Mouse (Mus musculus): ENCODE measurements around the gene Bmpr2.

Gene Bmpr2

GRCm38 (mm10) chr1:59926021-59926672 is 162.9 kb downstream of the Bmpr2 start:
- in situ Hi-C loops (cut with MboI, MseI) = no loop called here

GRCm38 (mm10) chr1:59927131-59927680 is 164.0 kb downstream of the Bmpr2 start:
- in situ Hi-C loops (cut with MboI, MseI) = no loop called here

Measured in T-helper 2 cell (primary cell).